Mouse (Mus musculus) WW6 (cell line): ENCODE data around the gene Gpr21.
"Not testable (repeated sequence)": the region's sequence is repeated elsewhere in the genome, so short reads cannot be mapped to it uniquely, and the experiment has no call there.

Source experiments
- DNase-seq: peaks from one replicate; pipeline ENCODE4 v3.0.0-alpha.2; 2013; ENCODE audit warnings: low read depth, low spot score

Gene Gpr21

DNA sequence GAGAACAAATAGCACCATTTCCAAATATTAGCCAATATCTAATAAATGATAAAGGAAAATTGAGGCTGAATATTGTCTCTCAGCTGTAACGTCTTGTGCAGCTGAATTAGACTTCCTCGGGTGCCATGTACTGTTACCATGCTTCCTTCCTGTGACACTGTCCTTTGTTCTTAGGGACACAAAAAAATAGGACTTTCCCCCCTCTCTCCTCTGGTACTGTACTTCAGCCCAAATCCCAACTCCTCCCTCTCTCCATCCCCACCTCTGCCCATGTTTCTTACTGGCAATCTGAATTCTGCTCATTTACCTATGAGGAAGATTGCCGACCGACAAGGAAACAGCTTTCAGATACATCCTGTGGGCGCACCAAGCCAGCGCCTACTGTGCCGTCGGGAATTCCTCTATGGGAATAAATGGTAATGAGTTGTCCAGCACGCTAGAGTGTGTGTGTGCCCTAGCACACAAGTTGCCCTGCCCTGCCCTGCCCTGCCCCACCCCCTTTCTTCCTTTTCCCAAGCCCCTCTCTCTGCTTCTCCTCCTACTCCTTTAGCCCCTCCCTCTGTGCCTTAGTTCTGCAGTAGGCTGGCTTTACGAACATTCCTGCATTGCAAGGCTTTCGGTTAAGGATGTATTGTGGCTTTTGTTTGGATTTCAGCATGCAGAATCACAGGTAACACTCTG is at the start of gene Gpr21:
TSS of gene Gpr21 (plus strand) at position 303 of the 681 bp plus-strand sequence.
- DNase-seq: peak; percentile 48

GRCm38 (mm10) chr2:37479559-37479958 is 36.6 kb upstream of the Gpr21 start:
- DNase-seq: no peak

DNA sequence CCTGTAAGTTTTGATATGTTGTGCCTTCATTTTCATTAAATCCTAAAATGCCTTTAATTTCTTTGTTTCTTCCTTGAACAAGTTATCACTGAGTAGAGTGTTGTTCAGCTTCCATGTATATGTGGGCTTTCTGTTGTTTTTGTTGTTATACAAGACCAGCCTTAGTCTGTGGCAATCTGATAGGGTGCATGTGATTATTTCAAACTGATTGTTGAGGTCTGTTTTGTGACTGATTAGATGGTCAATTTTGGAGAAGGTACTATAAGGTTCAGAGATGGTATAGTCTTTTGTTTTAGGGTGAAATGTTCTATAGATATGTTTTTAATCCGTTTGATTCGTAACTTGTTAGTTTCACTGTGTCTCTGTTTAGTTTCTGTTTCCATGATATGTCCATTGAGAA is 36.1 kb upstream of the Gpr21 start:
- no peak for DNase-seq

DNA sequence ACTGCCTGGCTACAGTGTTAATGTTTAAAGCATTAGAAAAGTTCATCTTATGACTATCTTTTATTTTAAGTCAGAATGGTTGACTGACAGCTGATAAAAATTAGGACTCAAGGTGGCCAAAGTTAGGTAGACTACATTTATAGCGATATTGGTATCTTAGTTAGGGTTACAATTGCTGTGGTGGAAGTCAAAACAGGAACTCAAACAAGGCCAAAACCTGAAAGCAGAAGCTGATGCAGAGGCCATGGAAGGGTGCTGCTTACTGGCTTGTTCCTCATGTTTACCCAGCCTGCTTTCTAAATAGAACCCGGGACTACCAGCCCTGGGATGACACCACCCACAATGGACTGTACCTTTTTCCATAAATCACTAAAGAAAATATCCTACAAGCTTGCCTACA is 32.0 kb upstream of the Gpr21 start:
- DNase-seq: no peak

DNA sequence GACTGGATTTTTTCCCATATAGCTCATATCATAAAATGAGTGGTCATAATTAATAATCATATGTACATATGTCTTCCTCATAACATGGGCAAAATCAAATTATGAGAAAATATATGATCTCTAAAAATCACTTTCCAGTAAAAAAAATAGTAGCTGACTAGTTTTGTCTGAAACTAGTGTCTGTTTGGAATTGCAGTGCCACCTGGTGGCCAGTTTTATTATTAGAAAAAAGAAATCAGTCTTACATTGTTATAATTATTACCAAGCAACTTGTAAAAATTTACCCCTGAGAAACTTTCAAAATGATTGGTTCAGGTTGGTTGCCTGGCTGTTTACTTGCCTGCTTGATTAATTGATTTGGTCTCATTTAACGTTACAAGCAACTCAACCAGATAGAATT is 30.8 kb upstream of the Gpr21 start:
- no peak for DNase-seq

DNA sequence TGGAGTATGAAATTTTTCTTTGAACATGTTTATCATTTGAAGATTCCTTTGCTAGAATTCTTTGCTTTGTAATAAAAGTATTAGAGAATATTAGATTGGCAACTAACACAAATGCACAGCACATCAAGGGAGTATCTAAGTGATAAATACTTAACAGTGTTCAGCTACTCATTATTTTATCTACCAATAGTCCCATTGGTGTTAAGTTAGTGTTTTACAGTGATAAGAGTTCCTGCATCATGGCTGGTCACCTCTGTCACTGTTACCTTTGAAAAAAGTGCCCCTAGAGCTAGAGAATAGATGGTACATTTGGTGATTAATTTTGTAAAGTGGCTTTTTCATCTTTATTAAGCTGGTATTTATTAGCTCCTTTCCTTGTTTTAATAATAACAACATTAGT is 29.7 kb upstream of the Gpr21 start:
- no peak for DNase-seq

DNA sequence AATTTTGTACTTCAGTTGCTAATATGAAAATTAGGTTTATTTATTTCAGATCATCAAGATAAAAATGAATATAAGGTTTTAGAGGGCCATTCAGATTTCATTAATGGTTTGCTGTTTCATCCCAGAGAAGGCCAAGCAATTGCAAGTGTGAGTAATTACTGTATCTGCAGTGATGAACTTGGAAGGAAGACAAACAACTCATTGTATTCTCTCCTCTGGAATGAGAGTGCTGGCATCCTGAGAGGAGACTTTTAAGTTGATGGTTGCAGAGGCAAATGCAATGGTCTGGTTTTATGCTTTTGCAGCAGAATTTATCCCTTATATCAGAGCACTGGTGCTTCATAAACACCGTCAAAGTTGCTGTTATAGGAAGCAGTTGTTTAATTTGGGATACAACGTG is 27.2 kb upstream of the Gpr21 start:
- no peak for DNase-seq

GRCm38 (mm10) chr2:37497321-37497720 is 18.8 kb upstream of the Gpr21 start:
- DNase-seq: no peak

DNA sequence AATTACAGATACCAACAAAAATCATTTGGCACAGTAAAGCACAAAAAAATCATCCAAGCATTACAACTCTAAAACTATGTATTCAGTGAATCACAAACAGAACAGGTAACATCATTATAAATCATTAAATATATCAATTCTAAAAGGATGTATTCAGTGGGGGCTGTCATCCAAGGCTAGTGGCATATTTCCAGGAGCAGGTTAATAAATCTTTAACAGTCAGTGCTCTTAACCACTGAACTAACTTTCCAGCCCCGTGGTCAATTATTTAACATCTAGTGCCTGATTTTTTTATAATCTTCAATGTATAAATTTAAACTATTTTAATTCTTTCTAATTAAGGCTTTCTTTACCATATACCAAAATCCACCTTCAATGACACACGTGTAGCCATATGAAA is 10.3 kb upstream of the Gpr21 start:
- DNase-seq: not testable (repeated sequence)

GRCm38 (mm10) chr2:37511134-37511901 is 4.8 kb upstream of the Gpr21 start:
- no peak for DNase-seq

- DNase-seq: peak; percentile 11
Measured at GRCm38 (mm10) chr2:37516922-37517462, 860 bp downstream of the Gpr21 start.

DNA sequence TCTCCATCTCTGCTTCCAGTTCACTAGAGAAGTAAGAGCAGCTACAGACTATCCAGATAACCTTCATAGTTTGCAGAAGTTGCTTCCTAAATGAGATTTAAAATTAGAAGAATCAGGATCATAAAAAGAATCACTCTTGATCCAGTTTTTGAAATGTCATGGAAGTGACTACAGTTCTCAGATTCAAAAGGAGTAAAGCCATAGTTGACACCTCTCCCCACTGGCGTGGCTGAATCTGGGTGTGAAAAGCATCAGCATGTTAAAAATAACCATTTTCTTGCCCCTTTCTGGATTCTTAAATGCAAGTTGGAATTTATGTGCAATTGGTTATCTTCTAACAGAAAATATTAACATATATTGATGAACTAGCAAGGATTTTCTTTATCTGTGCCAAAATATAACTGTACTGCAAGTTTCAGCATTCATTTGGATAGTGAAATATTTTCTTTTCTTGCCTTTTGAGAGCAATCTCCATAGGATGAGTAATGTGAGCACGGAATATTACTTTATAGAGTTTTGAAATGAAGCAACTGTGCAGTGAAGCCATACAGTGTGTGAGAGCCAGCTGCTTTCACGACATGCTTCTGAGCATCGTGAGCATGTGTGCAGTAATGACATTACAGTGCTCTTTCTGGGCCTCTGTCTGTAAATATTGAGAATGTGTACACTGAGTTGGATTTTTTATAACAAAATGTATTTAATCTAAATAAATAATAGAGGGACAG is 2.6 kb downstream of the Gpr21 start:
- DNase-seq: no peak

DNA sequence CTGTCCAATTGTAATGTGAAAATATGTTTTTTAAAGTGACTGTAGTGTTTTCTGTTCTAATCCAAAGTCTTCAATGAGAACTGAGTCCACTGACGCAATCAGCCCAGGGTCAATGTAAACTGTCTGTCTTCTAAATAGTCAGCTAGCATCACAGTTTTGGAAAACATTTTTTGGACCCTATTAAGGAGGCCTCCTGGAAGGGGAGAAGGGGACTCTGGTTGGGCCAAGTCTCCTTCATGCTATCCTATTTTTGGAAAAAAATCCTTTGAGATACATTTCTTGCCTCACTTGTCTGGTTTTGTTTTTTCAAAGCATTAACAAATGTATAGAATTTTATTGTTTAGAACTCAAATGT is 3.1 kb downstream of the Gpr21 start:
- no peak for DNase-seq

DNA sequence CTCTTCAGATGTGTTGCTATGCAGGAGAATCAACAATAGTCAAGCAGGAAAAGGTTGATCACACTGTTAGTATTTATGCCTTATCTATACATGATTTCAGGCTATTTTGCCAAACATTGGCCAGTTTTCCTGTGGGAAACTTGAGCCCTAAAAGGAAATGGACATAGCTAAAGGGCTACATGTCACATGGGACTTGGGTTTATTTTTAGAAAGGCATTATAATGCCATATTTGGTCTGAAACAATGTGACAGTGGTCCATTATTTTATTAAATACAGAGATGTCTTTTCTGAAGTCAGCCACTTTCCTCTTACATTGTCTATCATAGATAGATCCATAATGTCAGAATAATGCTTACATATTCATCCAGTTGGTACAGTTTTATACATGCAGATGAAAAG is 11.5 kb downstream of the Gpr21 start:
- no peak for DNase-seq

DNA sequence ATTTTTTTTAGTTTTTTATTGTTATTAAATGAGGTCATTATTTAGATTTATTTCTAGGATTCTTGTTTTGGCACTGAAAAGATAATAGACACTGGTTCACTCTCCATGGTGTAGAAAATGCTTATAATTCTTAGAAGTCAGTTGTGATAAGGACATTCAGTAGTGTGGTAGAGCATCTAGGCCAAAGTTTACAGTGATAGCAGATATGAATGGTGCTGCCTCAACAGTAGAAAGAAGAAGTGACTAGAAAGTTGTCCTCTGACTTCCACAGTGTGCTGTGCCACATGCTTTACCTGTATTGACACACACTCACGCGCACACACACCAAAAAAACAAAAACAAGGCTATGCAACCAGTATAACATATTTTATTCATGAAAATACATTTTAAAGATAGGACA is 13.3 kb downstream of the Gpr21 start:
- DNase-seq: no peak

DNA sequence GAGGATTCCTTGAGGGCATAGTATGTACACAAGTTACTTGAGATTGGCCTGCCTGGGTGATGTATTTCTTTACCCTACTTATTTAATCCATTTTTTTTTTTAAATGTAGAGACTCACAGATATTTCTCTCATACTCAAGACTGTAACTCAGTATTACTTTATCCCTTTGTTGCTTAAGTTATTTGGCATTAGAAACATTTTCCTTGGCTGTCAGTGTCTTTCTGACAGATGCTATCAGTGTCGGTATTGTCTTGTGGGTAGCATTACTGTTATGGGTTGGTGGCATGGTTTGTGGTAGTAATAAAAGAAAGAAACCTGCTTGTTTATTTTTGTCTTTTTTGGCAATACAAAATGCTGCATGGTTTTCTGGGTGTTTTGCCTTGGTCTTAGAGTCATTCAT is 14.6 kb downstream of the Gpr21 start:
- DNase-seq: no peak

DNA sequence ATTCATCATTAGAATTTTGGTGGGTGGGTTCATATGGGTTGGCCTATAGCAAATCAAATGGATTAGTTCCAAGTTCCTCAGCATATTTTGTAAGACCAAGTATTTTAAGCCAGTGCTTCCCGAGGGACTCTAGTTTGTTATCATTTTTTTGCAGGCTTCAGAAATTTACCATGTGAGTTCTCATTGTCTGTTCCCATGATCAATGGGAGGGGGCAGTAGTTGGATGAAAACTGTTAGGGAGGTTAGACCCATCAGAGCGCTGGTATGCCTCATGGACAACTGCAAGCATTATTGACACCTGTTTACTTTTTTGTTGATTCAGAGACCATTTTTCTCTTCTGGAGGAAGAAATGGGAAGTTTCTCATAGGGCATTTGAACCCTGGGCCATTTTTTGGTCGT is 15.5 kb downstream of the Gpr21 start:
- no peak for DNase-seq

DNA sequence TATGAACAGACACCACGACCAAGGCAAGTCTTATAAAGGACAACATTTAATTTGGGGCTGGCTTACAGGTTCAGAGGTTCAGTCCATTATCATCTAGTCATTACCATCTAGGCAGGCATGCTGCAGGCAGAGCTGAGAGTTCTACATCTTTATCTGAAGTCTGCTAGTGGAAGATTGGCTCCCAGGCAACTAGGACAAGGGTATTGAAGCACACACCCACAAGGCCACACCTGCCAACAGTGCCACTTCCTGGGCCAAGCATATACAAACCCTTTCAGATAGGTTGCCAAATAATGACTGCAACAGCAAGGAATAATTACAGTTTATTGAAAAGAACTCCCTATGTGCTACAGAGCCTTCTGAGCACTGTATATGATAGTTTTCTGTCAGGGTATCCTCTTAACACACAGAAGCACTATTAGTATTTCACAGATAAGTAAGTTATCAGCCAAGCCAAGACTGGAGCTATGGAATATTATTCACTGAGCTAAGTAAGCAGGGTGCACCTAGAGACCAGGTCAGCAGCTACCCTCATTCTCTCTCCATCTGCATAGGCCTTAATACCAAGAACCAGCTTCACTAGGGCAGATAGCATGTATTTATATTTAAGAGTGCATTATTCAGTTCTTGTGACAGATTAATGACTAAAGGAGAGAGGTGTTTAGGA is 33.3 kb downstream of the Gpr21 start:
- DNase-seq: no peak

DNA sequence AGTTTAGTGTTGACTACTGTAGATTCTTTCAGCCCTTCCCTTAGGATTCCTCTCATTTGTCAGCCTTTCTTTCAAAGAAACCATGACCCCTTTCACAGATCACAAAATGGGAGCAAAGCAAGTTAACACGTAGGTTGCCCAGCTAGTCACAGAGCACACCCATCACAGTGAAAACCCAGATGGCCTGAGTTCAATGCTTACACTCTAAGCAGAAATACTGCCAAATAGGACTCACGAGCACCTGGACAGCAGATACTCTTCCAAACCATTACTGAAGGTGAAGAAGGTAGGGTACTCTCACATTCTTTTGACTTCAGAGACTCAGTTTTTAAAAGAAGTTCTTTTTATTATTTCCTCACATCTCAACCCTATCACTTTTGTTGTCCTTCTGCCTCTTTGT is 40.2 kb downstream of the Gpr21 start:
- no peak for DNase-seq

GRCm38 (mm10) chr2:37565579-37565978 is 49.4 kb downstream of the Gpr21 start:
- DNase-seq: no peak

GRCm38 (mm10) chr2:37566035-37566434 is 49.9 kb downstream of the Gpr21 start:
- no peak for DNase-seq

DNA sequence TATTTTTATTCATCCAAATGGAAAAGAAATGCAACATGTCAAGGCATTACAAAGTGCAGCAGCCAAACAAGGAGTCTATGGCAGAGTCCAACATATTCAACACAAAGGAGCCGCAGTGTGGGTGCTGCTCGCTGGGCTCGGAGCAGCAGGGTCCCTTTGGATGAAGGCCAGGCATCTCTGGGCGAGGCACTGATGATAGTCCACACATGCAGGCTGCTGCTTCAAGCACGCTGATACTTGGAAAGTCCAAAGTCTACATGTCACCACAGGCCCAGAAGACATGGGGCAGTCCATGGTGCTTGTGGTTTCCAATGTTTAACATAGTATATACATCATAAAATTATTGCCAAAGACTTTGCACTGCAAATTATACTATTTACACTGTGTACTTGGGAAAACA is 53.8 kb downstream of the Gpr21 start:
- DNase-seq: no peak
